Mouse (Mus musculus) heart, postnatal 0 days (tissue): Measurements from ENCODE around the gene Gm12253. TPM values are rescaled to one million over a fixed set of nuclear protein-coding genes. Genes with fewer than 3 reads are reported as not detected.

ENCODE experiments used
- ATAC-seq: fragments of 200-750 bp; cut with Nextera tagmentation; 2 replicates; pipeline ENCODE4 v1.8.0; 2017; ENCODE audit warnings: low read depth, moderate number of reproducible peaks, moderate library complexity; ENCODE audit not compliant: insufficient read depth
- DNase-seq: peaks from one replicate; pipeline ENCODE4 v3.0.0-alpha.2; 2016; ENCODE audit warnings: low spot score
- H3K27ac ChIP-seq: fragments of 300-500 bp; sonication (generic); 2 replicates; pipeline ENCODE4 v1.5.1; 2014; ENCODE audit warnings: low read depth, mild to moderate bottlenecking
- H3K27me3 ChIP-seq: fragments of 300-500 bp; sonication (generic); 2 replicates; pipeline ENCODE4 v1.6.1; 2014; ENCODE audit warnings: low read length, mixed read lengths; ENCODE audit not compliant: control insufficient read depth, insufficient read depth
- H3K36me3 ChIP-seq: fragments of 300-500 bp; sonication (generic); replicated peaks from 2 replicates; pipeline ENCODE4 v1.6.1; 2014; ENCODE audit warnings: low read length, mixed read lengths; ENCODE audit not compliant: control insufficient read depth, insufficient read depth
- H3K4me1 ChIP-seq: fragments of 300-500 bp; sonication (generic); 2 replicates; pipeline ENCODE4 v1.6.1; 2014; ENCODE audit warnings: antibody characterized with exemption; ENCODE audit not compliant: control insufficient read depth, insufficient read depth
- H3K4me2 ChIP-seq: fragments of 300-500 bp; sonication (generic); 2 replicates; pipeline ENCODE4 v1.6.1; 2014; ENCODE audit warnings: low read depth, mild to moderate bottlenecking, low read length, moderate library complexity
- H3K4me3 ChIP-seq: fragments of 300-500 bp; sonication (generic); 2 replicates; pipeline ENCODE4 v1.5.1; 2014; ENCODE audit warnings: low read depth, low read length
- H3K9ac ChIP-seq: fragments of 300-500 bp; sonication (generic); replicated peaks from 2 replicates; pipeline ENCODE4 v1.6.1; 2014; ENCODE audit warnings: low read depth, low read length, mixed read lengths
- H3K9me3 ChIP-seq: fragments of 300-500 bp; sonication (generic); replicated peaks from 2 replicates; pipeline ENCODE4 v1.6.1; 2016; ENCODE audit warnings: low read length; ENCODE audit not compliant: control insufficient read depth
- CTCF ChIP-seq: IDR thresholded peaks from 2 replicates; pipeline ENCODE4 v1.5.1; 2016; ENCODE audit warnings: antibody characterized with exemption, control low read depth, low read depth
- EP300 ChIP-seq: IDR thresholded peaks from 2 replicates; pipeline ENCODE4 v1.6.1; 2016; ENCODE audit warnings: antibody characterized with exemption, low read depth
- WGBS: fragments of 180-500 bp; shearing (Covaris S2); extraction: QIAGEN DNeasy Blood & Tissue Kit; methylation state at CpG from one replicate; pipeline ENCODE4 v1.1.7; 2014; 5-methylcytosine and 5-hydroxymethylcytosine counted together
- polyA plus RNA-seq: library from polyadenylated mRNA; unstranded; fragments of >200 nt; fragmentation: Nextera tagmentation; extraction: Ambion mirVana; gene quantifications from 2 replicates; pipeline ENCODE4 v1.2.1, GENCODE M21; 2015
- total RNA-seq: library from RNA; depleted of rRNA; stranded (reverse); fragments of >200 nt; gene quantifications from 2 replicates; pipeline ENCODE4 v1.2.3, GENCODE M21; 2014; ENCODE audit warnings: low replicate concordance; rRNA removed

Gene Gm12253
- total RNA-seq (not detected in 2 replicates), polyA plus RNA-seq (not detected in 2 replicates)

GRCm38 (mm10) chr11:58432259-58432658, at the start of gene Gm12253:
Gene Gm12253, plus strand, starts transcription at chr11:58432559.
- Histone ChIP-seq H3K4me3 (no peak within 1 kb of the TSS), H3K4me1 (no peaks in the 10 kb centered on the region), H3K27ac (no peak within 1 kb of the TSS), H3K27me3 (no peaks in the 10 kb centered on the region), H3K4me2 (no peak within 1 kb of the TSS), H3K9ac (no peak within 1 kb of the TSS), H3K36me3 (no peaks in the 10 kb centered on the region), H3K9me3 (no peaks in the 10 kb centered on the region)
- DNase-seq (no peak), ATAC-seq (no peak)
- TF ChIP-seq CTCF (no peak), EP300 (no peak)
- WGBS: 73% methylated on average over 3 of the region's 3 CpGs

- Histone ChIP-seq H3K27me3 (no peaks in the 10 kb centered on the region), H3K9me3 (no peaks in the 10 kb centered on the region), H3K9ac (no peak overlapping the region), H3K36me3 (no peaks in the 10 kb centered on the region), H3K4me1 (no peaks in the 10 kb centered on the region), H3K4me2 (no peak overlapping the region), H3K27ac (no peak overlapping the region), H3K4me3 (no peak overlapping the region)
- no peak for ATAC-seq
- TF ChIP-seq CTCF: no peak
- no peak for TF ChIP-seq EP300
- WGBS: 62% methylated on average over 6 of the region's 6 CpGs
- DNase-seq: no peak
These were observed 32.2 kb upstream of the Gm12253 start for GRCm38 (mm10) chr11:58399985-58400645.

DNA sequence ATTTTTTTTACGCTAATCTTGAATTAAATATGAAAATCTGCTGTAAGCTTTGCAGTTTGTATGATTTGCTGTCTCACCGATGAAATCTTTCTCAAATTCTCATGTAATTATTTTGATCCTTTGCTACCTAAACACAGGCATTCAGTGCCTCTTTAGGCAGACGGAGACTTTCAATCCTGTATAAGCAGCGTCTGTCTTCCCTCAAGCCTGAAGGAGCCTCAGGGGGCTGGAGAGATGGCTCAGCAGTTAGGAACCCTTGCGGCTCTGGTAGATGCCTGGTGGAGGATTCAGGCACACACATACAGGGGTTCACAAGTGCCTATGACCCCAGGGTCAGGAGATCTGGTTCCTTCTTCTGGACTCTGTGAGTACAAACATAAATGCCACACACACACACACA, 31.7 kb upstream of the Gm12253 start:
- Histone ChIP-seq H3K9me3 (no peaks in the 10 kb centered on the region), H3K4me2 (no peak overlapping the region), H3K4me1 (no peaks in the 10 kb centered on the region), H3K36me3 (no peaks in the 10 kb centered on the region), H3K27me3 (no peaks in the 10 kb centered on the region), H3K9ac (no peak overlapping the region), H3K4me3 (no peak overlapping the region), H3K27ac (no peak overlapping the region)
- TF ChIP-seq CTCF (no peak), EP300 (no peak)
- 59% methylated on average over 5 of the region's 5 CpGs for WGBS
- no peak for DNase-seq
- ATAC-seq: no peak

DNA sequence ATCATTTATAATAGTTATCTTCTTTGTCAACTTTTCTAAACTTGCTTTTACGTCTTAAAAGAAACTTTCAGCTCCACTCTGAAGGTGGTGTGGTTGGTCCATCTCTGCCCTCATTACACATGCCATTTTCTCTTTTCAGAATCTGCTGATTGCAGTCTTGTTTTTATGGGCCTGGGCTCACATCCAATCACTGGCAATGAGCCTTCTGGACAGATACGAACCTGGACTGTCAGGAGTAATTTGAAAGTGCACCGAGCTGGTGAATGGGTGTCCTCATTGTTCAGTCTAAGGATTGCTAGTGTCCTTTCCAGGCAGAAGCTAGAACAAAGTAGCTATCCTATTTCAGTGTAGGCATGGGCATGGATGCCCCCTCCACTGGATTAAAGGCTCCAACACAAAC, 24.3 kb upstream of the Gm12253 start:
- no peak for ATAC-seq
- WGBS: 48% methylated on average over 3 of the region's 3 CpGs
- H3K27ac ChIP-seq: no peak overlapping the region

DNA sequence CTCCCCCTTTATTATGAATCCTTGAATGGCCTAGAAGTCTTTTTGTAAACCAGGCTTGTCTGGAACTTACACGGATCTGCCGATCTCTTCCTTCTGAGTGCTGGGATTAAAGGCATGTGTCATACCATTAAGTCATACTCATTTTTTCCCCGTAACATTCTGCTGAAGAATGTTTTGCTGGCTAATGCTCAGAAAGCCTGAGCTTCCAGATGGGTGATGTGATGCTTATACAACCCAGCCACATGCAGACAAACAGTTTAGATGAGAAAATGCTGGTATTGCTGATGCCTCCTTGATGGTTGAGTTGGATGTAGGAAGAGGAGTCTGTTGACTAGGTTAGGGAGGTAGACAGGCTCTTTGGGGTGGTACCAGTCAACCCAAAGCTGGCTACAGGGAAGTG, 14.0 kb upstream of the Gm12253 start:
- Histone ChIP-seq H3K4me1 (no peaks in the 10 kb centered on the region), H3K4me2 (no peak overlapping the region), H3K27ac (no peak overlapping the region), H3K36me3 (no peaks in the 10 kb centered on the region), H3K27me3 (no peaks in the 10 kb centered on the region), H3K9me3 (no peaks in the 10 kb centered on the region), H3K9ac (no peak overlapping the region), H3K4me3 (no peak overlapping the region)
- TF ChIP-seq EP300 (no peak), CTCF (no peak)
- WGBS: 41% methylated on average over 3 of the region's 3 CpGs
- ATAC-seq (no peak), DNase-seq (peak; percentile 7)

More for the DNA sequence above, 24.3 kb upstream of the Gm12253 start:
- DNase-seq: no peak
- no peaks in the 10 kb centered on the region for H3K4me1 ChIP-seq
- H3K9ac ChIP-seq: no peak overlapping the region
- H3K36me3 ChIP-seq: no peaks in the 10 kb centered on the region
- no peaks in the 10 kb centered on the region for H3K9me3 ChIP-seq
- no peaks in the 10 kb centered on the region for H3K27me3 ChIP-seq
- TF ChIP-seq CTCF (no peak), EP300 (no peak)
- H3K4me3 ChIP-seq: no peak overlapping the region
- H3K4me2 ChIP-seq: no peak overlapping the region

- ATAC-seq (no peak), DNase-seq (no peak)
- Histone ChIP-seq H3K4me1 (no peaks in the 10 kb centered on the region), H3K27ac (no peak within 1 kb of the TSS), H3K4me2 (no peak within 1 kb of the TSS), H3K27me3 (no peaks in the 10 kb centered on the region), H3K36me3 (no peaks in the 10 kb centered on the region), H3K4me3 (no peak within 1 kb of the TSS), H3K9ac (no peak within 1 kb of the TSS), H3K9me3 (no peaks in the 10 kb centered on the region)
- 38% methylated on average over 1 of the region's 1 CpGs for WGBS
- TF ChIP-seq CTCF: no peak
- TF ChIP-seq EP300: no peak
These were observed 11.5 kb upstream of the Gm12253 start, which contains the start of gene 1810065E05Rik for GRCm38 (mm10) chr11:58420815-58421214. Gene 1810065E05Rik, plus strand, starts transcription at chr11:58421111.
